Mouse (Mus musculus) T-helper 1 cell (primary cell): ENCODE data around the gene Polq.
"Not testable (repeated sequence)": the region's sequence is repeated elsewhere in the genome, so short reads cannot be mapped to it uniquely, and the experiment has no call there.

Experiments used
- in situ Hi-C: fragments of 300-600 bp; cut with MboI, MseI; formaldehyde crosslinking; loops from one replicate; pipeline ENCODE4 v1.15.1; 2025; ENCODE audit warnings: high pct_unique_total_duplicates

The Polq gene

DNA sequence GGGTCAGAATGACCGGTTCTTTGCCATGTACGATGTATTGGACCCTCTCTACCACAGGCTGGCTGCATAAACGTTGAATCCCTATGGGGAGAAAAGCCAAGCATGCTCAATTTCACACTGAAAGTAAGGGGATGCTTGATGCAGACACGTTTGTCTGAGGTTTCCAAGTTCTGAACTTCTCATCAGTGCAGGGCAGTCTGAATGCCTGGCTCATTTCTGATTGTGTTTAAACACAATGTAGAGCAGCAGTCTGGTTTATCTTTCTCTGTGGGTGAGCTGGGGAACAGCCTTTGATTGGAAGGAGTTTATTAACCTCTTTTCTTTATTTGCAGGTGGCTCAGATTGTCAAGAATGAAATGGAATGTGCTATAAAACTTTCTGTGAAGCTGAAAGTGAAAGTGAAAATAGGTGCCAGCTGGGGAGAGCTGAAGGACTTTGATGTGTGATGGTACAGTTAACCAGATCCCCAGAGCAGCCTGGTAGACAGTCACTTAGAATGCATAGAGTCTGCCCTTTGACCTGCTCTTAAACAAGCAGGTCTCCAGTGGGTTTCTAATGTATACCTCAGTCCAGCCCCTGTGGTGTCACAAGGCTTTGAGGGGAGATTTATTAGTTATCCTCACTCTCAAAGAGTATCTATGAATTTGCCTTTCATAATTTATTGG is 82.7 kb downstream of the Polq start:
- in situ Hi-C loops, result no loop called here

DNA sequence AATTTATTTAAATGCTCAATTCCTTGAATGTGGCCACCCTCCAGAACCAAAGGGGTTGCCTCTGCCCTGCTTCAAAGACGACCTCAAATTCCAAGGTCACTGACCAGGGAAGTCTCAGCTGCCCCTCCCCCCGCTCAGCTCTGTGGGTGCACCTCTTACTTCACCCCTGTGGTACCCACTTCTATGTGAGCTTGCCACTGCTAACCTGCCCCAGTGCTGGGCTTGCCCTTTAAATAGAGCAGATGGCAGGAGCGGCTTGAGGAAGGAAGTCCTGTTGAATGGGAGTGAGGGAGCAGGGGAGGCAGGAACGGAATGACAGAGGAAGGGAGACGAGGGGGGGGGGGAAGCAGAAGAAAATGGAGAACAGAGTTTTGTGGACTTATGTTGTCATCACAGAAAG is 97.2 kb downstream of the Polq start:
- in situ Hi-C loops, result loop anchor here (10.0 kb wide), 1 partner anchor 576 kb away; no protein-coding TSS in a partner anchor

- in situ Hi-C loops, result loop anchor here (10.0 kb wide), 1 partner anchor 576 kb away; no protein-coding TSS in a partner anchor
Measured at GRCm38 (mm10) chr16:37109285-37109684, 97.7 kb downstream of the Polq start.

DNA sequence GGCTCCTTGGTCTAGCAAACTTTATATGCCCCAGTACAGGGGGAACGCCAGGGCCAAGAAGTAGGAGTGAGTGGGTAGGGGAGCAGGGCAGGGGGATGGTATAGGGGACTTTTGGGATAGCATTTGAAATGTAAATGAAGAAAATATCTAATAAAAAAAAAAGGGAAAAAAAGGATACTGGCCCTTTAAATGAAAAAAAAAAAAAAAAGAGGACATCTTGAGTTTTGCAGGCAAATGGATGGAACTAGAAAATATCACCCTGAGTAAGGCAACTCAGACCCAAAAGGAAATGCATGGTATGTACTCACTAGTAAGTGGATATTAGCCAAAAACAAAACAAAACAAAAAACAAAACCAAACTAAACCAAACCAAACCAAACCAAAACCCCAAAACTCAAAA is 113.6 kb downstream of the Polq start:
- in situ Hi-C loops, result not testable (repeated sequence)
